Mouse (Mus musculus) 3134 (cell line): ENCODE data around the gene Dnmt3l.
"Not testable (repeated sequence)": the region's sequence is repeated elsewhere in the genome, so short reads cannot be mapped to it uniquely, and the experiment has no call there.

ENCODE experiments used
- DNase-seq: peaks from one replicate; pipeline ENCODE4 v3.0.0-alpha.2; 2011; ENCODE audit warnings: low spot score; ENCODE audit not compliant: insufficient read length; ENCODE audit errors: extremely low read depth

Dnmt3l gene

DNA sequence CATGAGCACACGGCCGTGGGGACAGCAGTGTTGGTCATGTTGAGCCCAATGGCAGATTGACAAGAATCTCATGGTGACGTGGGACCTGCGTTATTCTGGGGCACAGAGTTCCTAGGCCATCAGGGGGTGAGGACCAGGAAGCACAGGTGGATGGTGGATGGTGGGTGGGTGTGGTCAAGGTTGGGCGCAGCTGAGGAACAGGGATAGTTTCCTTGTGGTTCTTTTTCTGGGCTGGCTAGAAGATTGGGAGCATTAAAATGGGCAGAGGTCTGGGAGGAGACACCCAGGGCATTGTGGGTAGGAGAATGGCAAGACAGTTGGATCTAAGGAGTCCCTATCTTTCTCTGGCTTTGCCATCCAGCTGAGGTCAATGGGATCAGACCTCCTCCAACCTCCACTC is at the start of gene Dnmt3l:
Gene Dnmt3l, plus strand, starts transcription at position 301 of the 400 bp plus-strand sequence.
- DNase-seq: no peak

DNA sequence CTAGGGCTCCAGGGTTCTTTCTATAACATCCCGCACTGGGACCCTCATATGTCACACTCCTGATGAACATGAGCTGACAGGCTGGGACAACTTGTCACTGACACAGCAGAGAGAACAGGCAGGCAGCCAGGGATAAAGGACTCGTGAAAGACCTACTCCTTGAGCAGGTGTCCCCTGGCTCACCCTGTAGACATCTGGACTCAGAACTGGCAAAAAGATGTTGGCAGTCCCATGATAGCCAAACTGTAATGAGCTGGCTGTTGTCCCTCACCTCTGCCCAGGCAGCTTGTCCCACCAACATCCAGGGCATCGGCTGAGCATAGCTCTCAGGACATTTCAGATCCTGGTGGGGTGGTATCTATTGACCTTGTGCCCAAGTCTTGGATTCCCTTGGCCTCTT is 46.1 kb upstream of the Dnmt3l start:
- no peak for DNase-seq

GRCm38 (mm10) chr10:78000200-78000599 is 41.5 kb upstream of the Dnmt3l start:
- DNase-seq: no peak

- no peak for DNase-seq
Measured at GRCm38 (mm10) chr10:78001796-78002195, 40.0 kb upstream of the Dnmt3l start.

- no peak for DNase-seq
Measured at GRCm38 (mm10) chr10:78002316-78002715, 39.4 kb upstream of the Dnmt3l start.

- no peak for DNase-seq
Measured at GRCm38 (mm10) chr10:78004479-78005100, 37.2 kb upstream of the Dnmt3l start.

- no peak for DNase-seq
Measured at GRCm38 (mm10) chr10:78005791-78006438, 35.8 kb upstream of the Dnmt3l start.

DNA sequence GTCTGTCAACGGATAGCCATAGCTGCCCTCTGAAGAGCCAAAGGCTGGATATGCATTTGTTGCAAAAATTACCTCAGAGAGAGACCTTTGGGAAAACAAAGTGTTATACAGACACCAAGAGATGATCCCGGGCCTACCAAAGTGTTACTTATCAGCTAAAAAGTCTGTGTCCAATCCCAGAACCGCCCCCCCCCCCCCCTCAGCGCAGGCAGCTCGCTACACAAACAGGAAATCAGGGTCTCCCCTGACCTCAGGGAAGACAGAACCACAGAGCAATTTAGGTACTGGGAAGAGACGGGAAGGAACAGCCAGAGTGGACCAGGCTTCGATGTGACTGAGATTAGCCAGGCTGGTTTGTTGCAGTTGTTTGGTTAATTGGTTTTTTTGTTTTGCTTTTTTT is 34.5 kb upstream of the Dnmt3l start:
- DNase-seq: no peak

- no peak for DNase-seq
Measured at GRCm38 (mm10) chr10:78008169-78008568, 33.6 kb upstream of the Dnmt3l start.

DNA sequence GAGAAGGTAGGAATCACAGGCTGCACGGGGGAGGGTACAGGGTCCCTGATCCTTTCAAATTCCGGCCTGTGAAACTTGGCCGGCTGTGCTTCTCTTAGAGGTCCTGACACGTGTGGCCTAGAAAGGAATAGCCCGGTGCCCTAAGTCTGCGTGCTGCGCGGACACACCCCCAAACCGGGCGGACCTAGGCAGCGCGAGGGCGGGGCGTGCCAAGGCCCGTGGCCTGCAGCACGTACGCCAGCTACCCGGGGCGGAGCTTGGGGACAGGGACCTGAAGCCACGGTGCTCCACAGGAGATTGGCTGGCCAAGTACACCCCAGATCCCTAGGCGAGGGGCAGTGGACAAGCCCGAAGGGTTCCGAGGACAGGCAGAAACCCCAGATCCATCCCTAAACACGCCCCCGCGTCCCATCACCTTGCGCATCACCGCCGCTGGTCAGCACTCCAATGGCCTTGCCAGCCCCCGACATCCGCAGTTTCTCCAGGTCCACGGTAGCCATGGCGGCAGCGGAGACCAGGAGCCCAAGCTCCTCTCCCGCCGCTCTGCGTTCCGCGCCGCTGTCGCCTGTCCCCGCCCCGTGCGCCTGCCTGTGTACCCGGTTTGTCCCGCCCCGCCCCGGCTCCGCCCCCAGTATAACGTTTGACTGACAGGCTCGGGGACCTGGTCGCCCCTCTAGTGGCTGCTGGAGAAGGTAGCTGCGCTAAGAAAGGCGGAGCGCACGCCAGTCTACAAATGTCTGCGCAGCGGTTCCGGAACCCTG is 32.4 kb upstream of the Dnmt3l start:
- DNase-seq: peak; percentile 98

DNA sequence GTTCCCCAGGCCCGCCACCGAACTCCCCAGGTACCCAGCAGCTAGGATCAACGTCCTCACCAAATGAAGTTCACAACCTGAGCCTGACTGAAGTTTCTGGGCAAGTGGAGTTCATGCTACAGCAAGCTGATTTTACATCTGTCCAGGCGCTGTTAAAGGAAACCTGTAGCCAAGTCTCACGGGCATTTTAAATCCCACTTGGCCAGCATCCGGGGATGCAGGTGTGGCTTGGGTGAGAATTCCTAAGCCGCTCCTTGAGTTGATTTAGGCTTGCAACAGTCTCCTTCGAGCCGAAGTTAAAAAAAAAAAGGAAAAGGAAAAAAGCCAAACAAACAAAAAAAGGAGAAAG is 31.8 kb upstream of the Dnmt3l start, which contains the start of gene Pfkl:
Gene Pfkl, minus strand, starts transcription at position 139 of the 349 bp plus-strand sequence.
- no peak for DNase-seq

GRCm38 (mm10) chr10:78010335-78010734 is 31.4 kb upstream of the Dnmt3l start:
- DNase-seq: no peak

DNA sequence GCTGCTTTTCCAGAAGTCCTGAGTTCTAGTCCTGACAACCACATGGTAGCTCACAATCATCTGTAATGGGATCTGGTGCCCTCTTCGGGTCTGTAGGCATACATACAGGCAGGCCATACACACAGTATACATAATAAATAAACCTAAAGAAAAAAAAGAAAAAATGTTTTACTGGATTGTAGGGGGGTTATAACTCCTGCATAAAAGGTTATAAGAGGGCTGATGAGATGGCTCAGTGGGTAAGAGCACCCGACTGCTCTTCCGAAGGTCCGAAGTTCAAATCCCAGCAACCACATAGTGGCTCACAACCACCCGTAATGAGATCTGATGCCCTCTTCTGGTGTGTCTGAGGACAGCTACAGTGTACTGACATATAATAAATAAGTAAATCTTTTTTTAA is 30.6 kb upstream of the Dnmt3l start:
- DNase-seq: not testable (repeated sequence)

DNA sequence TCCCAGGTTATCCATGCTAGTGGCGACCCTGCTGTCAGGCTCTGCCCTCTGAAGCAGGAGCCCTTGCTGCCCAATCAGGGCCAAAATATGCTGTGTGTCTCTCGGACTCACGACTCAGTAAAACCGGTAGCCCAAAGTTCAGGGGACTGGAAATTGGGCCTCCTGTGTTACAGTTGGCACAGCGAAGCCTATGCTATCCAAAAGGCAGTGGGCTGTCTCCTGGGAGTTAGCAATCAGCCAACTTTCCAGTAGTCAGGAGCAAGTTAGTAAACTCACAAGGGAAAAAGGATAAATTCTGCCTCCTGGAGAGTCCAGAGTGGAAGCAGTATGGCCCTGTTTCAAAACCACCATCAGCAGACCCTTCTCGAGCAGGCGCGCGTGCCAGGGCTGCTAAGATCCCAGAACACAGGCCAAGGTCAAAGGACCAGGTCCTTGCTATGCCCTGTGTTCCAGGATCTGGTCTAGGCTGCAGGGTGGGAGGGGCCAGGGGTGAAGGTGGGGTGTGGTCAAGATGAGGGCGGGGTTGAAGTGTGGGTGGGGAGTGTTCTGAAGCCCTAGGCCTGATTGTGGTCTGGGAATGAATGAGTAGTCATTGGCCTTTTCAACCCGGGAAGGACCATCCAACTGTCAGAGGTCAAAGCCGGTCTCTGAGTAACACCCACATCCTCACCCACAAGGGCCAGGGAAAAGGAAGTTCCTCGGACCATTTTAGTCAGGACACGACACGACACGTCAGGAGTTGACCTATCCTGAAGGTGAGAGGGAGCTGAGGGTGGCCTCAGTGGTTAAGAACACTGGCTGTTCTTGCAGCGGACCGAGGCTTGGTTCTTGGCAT is 28.9 kb upstream of the Dnmt3l start:
- DNase-seq: peak; percentile 34

GRCm38 (mm10) chr10:78015489-78015888 is 26.3 kb upstream of the Dnmt3l start:
- no peak for DNase-seq

- no peak for DNase-seq
Measured at GRCm38 (mm10) chr10:78016366-78016765, 25.4 kb upstream of the Dnmt3l start.

GRCm38 (mm10) chr10:78018797-78019203 is 22.9 kb upstream of the Dnmt3l start:
- DNase-seq: peak; percentile 67

DNA sequence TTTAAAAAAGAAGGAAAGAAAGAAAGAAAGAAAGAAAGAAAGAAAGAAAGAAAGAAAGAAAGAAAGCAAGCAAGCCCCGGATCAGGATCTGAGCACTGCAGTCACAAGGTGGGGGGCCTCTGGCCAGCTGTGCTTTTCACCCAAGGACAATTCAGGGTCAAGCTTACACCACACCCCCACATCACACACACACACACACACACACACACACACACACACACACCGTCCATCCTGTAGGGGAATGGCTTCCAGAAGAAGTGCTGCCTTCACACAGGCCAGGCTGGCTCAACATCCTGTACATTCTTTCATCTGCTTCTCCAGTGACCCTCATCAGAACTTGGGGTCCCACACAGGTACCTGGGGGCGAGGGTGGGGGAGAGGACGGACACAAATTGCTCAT is 22.5 kb upstream of the Dnmt3l start:
- DNase-seq: no peak

DNA sequence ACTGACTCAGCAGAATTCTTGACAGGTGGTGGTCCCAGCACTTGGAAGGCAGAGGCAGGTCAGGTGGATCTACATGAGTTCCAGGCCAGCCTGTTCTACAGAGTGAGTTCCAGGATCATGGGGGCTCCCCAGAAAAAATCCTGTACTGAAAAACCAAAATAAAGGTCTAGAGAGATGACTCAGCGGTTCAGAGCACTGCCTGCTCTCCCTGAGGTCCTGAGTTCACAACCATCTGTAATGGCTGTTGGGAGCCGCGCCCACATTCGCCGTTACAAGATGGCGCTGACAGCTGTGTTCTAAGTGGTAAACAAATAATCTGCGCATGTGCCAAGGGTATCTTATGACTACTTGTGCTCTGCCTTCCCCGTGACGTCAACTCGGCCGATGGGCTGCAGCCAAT is 21.8 kb upstream of the Dnmt3l start:
- DNase-seq: not testable (repeated sequence)

DNA sequence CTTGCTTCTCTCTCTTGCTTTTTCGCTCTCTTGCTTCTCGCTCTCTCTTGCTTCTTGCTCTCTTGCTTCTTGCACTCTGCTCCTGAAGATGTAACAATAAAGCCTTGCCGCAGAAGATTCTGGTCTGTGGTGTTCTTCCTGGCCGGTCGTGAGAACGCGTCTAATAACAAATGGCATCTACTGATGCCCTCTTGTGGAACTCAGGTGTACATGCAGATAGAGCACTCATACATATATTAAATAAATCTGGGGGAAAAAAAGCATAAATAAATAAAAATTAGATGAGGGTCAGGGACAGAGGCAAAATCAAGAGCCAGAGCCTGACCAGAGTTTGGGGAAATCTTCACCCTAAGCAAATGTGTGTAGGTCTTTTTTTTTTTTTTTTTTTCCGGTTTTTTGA is 16.3 kb upstream of the Dnmt3l start:
- not testable (repeated sequence) for DNase-seq

DNA sequence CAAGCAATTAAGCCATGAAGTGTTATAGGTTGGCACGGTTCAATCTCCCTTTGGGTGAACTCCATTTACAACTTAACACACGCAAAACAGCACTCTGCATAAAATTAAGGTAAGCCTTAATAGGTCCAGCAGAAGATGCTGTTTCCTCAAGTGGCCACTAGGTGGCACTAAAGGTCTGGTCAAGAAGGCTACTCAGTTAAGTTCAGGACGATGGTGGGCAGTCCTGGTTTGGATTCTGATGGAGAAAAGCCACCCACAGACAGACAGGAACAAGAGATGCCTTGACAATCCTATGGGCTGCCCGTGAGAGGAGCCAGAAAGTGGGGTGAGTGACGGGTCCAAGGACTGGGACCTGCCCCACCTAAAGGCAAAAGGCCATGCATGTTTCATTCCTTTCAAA is 13.6 kb upstream of the Dnmt3l start:
- peak; percentile 37 for DNase-seq
